Mouse (Mus musculus): ENCODE measurements around the gene Tsen2.

DNA sequence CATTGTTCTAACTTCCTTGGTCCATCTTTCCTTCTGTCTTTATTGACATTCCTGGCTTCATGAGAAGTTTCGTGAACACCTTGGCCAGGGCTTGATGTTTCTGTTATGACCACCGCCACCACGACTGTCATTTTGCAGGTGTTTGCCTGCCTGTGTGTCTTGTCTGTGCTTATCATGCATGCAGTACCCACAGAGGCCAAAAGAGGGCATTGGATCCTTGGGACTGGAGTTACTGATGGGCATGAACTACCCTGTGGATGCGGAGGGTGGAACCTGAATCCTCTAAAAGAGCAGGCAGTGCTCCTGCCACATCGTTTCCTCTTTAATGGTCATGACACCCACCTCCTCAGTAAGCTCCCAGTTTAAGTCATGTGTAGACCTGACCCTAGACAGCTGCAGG lies 1.8 kb downstream of the Tsen2 start:
- TF ChIP-seq CTCF (IDR thresholded peaks at IDR 0.05; ENCODE audit: insufficient read depth, low read length), result peak; percentile 52
- no peak for TF ChIP-seq POLR2A (IDR thresholded peaks at IDR 0.05; ENCODE audit: borderline replicate concordance, extremely low read depth, low read depth, low read length)

All from lung, adult 2 months (tissue).